Mouse (Mus musculus): ENCODE results near the gene Tmeff2. TPM values are rescaled to one million over a fixed set of nuclear protein-coding genes. Genes with fewer than 3 reads are reported as not detected.

Tmeff2 gene
- total RNA-seq, 2 experiments from 2014 or later: not detected

DNA sequence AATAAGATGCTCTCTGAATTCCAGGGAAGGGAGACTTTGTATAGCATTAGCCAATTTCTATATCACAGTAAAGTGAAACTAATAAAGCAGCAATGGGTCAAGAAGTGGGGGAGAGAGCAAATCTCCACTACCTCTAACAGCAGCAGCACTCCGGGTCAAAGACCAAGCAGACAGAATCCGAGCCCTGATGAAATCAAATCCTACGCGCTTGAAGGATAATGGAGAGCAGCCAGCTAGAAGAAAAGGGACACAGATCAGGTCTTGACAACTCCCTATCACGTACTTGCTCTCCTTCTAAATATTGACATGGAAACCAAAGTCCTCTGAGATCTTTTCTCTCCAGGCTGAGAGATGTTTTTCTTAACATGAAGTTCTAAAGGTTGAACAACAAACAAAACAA lies 252.4 kb downstream of the Tmeff2 start:
- ATAC-seq (replicated peaks; ENCODE audit: low FRiP score, poor library complexity, severe bottlenecking): no peak

DNA sequence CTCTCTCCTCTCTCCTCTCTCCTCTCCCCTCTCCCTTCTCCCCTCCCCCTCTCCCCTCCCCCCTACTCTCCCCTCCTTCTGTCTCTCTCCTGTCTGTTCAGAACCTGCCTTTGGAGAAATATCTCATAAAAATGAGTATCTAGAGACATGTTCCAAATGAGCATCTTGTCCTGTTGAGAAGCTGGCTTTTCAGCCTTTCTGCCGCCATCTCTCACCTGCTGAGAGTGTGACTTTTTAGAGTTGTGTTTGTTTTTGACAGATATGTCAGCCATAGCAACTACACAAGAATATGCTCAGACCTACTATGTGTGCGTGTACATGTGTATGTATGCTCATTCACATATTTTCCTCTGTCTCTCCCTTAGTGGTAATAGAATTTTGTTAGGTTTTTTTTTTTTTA lies 283.8 kb downstream of the Tmeff2 start:
- ATAC-seq (replicated peaks; ENCODE audit: low FRiP score, poor library complexity, severe bottlenecking): no peak

DNA sequence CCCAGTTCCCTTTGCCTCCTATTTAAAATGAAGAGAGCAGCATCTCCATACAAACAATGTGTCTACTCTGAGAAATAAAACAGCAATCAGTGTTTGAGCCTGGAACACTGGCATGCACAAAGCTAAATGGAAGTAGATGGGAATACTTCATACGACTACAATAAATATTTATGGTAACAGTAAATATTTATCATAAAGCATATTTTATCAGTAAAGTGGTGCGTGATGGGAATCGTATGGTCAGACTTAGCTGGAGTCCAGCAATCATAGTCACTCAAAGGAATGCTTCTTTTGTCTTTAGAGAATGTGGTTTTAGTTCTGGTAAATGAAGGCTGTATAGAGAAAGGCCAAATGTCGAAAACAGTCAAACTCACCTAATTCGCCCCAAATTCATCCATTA lies 288.6 kb downstream of the Tmeff2 start:
- ATAC-seq (replicated peaks; ENCODE audit: low FRiP score, poor library complexity, severe bottlenecking): no peak

DNA sequence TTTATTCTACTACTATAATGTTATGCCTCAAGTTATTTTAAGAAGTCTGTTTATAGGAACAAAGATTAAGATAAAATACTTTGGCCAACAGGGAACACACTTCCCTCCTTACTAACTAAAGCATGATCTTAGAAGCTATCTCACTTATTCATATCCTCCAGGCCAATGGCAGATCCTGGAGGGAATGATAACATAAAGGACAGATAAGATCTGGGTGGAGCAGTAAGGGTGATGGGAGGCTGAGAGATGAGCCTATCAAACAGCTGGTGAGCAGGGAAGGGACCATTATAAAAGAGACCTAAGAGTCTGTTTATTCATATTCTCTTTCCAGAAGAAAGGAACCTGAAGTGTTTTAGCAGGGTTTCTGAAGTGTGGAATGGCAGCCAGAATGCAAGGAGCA lies 290.8 kb downstream of the Tmeff2 start:
- ATAC-seq (replicated peaks; ENCODE audit: low FRiP score, poor library complexity, severe bottlenecking): no peak

DNA sequence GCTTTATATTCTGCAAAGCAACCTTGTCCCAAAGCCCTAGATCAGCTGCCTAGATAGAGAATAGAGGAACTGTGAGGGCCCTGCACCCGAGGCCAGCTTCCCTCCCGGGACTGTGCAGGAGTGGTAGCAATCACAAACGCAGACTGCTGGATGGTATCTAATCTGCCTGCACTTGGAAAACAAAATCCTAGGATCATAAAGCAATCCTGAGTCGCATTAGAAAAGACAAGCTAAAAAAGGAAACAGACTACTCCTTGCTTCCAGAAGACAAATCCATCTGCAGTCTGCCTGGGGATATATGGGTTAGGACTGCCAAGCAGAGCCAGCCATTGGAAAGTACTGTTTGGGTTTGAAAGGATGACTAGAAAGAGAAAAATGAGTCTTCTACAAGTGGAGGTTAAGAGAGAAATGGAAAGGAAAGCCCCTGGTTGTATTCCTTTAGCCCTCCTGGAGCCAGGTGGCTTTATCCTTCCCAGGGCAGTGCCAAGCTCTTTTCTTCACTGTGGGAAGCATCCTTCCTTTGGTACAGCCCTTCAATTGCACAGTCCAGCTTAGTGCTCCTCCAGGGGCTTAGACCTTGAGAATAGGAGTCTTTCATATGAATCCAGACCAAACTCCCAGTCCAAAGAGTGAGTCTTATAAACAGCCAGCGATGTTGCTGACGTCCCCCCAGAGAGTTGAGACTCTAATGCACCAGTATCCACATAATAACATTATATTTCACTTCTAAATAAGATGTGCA lies 291.6 kb downstream of the Tmeff2 start:
- no peak for ATAC-seq (replicated peaks; ENCODE audit: low FRiP score, poor library complexity, severe bottlenecking)

DNA sequence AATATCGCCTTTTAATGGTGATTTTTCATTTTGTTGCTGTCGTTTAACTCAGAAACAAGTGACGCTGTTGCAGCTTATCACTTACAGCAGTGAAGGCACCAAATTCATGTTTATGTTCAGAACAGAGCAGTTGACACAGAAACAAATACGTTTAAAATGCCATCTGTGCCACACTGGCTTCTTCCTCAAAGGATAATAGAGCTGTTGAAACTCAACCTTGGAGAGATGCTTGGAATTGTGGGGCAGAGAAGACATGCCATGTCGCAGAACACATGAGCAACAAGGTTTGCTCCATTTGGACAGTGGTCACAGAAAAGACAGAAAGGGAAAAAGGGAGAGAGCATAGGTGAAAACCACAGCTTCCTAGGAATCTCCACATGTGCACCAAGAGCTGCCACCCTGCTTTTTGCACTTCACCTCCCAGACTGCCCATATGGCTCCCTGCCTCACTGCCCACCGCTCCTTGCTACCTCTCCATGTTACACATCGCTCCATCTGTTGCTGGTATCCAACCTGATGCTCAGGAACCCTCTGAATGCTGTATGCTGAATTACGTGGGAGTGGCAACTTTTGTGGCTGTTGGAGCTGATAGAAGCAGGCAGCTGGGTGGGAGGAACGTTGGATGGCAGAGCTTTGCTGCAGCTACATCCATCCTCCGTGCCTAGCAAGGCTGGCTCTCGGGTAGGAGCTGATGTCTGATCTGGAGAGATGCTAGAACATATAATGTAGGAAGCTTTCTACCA lies 298.8 kb downstream of the Tmeff2 start:
- no peak for ATAC-seq (replicated peaks; ENCODE audit: low FRiP score, poor library complexity, severe bottlenecking)

DNA sequence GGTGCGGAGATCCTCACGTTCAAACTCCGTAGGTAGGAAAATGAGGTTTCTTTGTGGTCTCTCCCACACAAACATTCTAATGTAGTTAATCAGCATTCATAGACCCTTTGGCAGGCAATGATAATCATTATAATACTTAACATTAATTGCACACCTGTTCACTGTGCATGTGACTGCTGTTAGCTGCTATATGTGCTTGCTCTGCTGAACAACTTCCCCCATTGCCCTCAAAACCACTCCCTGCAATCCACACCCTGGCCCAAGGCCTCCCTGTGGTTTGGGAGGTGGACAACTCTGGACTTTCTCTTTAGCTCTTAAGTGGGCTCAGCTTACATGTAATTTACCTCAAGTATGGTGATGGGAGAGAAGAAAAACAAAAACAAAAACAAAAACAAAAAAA lies 299.5 kb downstream of the Tmeff2 start:
- no peak for ATAC-seq (replicated peaks; ENCODE audit: low FRiP score, poor library complexity, severe bottlenecking)

DNA sequence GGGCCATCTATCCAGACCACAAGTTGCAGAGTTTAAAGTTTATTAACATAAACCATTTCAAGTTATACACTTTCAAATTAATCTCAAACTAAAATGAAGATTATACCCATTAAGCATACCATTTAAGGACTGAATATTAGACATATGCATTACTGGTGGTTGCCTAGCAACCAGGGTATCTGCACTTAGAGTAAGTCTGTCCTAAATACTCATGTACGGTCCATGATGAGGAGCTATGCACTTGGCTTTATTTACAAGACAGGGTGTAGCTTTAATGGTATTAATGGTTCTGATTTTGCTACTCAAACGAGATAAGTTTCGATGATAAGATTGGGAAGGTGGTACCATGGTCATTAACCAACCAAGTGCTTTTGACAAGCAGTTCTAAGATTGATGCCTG lies 315.2 kb downstream of the Tmeff2 start:
- no peak for ATAC-seq (replicated peaks; ENCODE audit: low FRiP score, poor library complexity, severe bottlenecking)

DNA sequence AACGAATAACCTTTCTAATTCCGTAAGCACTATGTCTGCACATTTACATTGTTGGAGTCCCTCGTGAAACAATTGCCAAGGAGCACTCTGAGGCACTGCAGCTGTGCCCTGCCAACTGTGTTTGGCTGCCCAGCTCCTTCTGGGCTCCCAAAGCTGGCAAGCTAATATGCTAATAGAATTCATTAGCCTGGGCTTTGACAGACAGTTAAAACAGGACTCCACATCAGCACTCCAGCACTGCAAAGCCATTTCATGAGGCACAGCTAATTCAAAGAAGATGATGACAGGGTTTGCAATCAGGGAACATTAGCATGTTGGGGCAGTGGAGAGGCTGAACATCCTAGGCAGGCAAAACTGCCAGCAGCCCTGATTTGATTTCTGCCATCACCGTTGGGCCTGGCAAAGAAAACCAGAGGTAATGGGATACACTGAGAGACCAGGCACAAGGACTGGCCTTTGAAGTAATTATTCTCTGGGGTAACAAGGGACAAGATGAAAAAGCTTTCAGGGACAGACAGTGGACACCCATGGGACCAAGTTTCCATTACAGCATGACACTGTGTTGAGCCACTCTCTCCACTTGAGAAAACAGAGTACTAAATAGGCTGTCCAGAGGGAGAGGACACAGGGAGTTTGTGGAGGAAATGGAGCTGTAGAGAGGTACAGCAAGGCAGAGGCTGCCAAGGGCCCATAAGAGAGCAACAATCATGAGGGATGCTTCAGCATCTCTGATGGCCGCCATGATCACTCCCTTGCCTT lies 316.0 kb downstream of the Tmeff2 start:
- ATAC-seq (replicated peaks; ENCODE audit: low FRiP score, poor library complexity, severe bottlenecking): no peak

DNA sequence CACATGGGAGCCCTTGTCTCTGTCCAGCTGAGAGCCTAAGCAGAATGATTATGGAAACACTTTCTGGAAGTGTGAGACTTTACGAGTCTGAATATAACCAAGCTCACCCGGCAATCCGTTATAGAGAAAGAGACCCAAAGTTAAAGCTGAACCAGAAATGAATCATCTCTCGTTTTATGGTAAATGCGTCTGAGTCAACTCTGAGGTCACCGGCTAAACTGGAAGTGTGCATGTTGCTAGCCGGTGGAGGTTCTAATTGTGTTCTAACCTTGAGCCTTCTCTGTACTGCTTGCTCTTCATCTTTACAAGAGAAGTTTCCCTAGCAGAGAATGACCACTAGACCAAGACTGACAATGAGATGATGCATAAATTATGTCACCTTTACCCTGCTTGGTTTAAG lies 316.8 kb downstream of the Tmeff2 start:
- ATAC-seq (replicated peaks; ENCODE audit: low FRiP score, poor library complexity, severe bottlenecking): no peak

DNA sequence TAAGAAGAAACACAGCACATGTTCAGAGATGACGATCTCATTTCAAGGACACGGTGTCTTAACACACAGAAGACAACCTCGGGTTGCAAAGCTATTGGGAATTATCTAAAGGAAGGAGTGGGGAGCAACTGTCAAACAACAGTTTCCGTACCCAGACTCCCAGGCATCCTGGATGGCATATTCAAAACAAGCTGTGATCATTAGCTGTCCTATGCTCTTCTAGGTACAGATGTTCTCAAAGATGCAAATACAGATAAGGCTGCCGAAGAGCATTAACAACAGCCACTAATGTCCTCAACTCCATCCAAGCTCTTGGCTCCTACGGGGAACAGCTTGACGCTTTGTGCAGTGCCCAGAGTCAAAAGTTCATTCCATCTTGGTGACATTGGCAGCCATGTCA lies 324.7 kb downstream of the Tmeff2 start:
- no peak for ATAC-seq (replicated peaks; ENCODE audit: low FRiP score, poor library complexity, severe bottlenecking)

All from erythroblast, adult 5-6 weeks (primary cell).